Mouse (Mus musculus) kidney, postnatal 4 days (tissue): ENCODE results near the gene Ntn5.

Experiments
- DNase-seq, 2 experiments: peaks; one replicate each; pipeline ENCODE4 v3.0.0; 2021; ENCODE audit warnings: mixed read lengths in 2 of 2

Gene Ntn5

DNA sequence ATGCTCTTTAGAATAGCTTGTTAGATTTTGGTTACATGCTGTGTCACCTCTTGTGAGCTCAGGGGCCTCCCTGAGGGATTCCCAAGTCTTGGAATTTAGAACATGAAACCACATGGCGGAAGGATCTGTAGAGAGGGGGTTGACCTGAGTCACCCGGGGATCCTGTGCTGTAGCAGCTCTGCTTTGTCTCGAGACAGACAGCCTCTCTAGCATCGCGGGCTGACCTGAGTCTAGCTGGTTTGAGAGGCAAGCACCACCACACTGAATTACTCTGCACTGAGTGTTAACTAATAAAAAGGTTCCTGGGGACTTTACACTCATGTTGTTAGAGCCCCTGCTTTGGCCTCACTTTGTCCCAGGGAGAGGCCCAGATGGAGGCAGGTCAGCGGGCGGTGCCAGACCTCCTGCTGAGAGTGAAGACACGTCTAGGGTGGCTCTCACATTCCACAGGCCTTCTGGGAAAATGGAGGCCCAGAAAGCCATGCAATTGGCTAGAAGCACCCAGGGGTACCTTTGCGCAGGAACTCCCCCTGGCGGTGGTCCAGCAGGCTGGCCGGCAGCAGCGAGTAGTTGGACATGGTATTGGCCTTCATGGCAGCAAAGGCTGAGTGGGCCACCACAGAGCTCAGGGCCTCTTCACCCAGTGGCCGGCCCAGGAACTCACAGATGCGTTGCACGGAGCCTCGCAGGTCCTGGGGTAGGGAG, 47.1 kb downstream of the Ntn5 start:
- DNase-seq = peak; percentile 81 to 86

DNA sequence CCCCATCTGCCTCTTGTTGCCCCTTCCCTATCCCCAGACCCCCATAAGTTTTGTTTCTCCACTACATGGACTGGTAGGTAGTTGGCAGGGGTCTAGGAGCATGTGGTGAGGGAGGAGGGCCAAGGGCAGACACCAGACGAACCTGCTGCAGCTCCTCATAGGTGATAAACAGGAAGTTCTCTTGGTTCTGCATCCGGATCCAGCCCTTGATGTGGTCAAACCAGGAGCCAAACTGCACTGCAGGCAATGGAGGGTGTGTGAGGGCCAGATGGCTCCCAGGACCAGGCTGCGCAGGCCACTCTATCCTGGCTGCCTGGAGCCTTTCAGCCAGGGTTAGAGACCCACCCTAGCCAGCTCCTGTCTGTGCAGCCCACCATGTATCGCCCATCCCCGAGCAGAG, 49.7 kb downstream of the Ntn5 start:
- no peak for DNase-seq

- DNase-seq = peak; percentile 88 to 91
Observed at GRCm38 (mm10) chr7:45739162-45739763, 55.4 kb downstream of the Ntn5 start.

DNA sequence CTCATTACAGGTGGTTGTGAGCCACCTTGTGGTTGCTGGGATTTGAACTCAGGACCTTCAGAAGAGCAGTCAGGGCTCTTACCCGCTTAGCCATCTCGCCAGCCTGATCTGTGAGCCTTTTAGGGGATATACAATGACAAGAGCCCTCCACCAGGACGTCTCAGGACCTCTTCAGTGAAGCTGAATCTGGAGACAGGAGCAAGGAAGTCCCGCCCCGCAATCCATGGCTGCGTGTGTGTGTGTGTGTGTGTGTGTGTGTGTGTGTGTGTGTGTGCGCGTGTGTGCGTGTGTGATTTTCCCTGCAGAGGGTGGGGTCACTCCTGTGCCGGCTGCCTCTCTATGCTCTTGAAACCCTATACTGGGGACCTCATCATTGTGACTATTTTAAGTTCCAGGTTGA, 56.0 kb downstream of the Ntn5 start:
- DNase-seq = no peak

DNA sequence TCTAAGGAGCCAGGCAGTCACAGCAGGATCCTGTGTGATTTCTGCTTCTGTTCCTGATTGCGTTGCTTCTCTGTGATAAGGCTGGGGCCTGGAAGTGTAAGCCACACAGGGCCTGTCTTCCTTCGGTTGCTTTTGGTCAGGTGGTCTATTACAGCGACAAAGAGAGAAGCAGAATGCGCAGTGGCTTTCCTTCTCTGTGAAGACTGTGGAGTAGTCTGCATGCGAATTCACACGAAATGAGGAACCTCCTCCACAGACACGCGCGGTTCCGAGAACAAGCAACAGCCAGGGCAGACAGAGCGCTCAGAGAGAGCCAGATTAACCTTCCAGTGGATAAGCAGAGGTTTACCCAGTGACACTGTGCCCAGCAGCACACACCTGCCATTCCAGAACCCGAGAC, 57.5 kb downstream of the Ntn5 start:
- DNase-seq = no peak

DNA sequence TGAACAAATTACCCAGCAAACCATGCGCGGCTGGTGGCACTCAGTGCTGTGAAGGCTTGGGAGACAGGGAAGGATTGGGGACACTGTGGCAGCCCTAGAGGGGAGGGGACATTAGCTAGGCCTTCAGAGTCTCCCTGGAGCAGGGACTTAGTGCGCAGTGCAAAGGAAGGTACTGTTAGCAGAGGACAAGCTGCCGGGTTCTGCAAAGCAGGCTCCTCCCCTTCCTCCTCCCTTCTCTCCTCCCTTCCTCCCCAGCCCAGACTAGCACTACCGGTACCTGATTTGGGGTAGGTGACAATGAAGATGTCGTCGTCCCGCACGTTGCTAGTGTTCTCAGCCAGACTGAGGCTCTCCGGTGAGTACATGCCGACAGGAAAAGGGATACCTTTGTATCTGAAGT, 58.0 kb downstream of the Ntn5 start:
- no peak for DNase-seq

- peak in 1 of 2 experiments; percentile 54 for DNase-seq
Observed at GRCm38 (mm10) chr7:45742338-45742737, 58.5 kb downstream of the Ntn5 start.
